ENCODE assay signal across 22 mouse cellular contexts in genomic region chr12:28603494-28603893, GRCm38 (mm10). TPM values are rescaled to one million over a fixed set of nuclear protein-coding genes. Genes with fewer than 3 reads are reported as not detected.
"Had no signal": no experiment of that assay in that cellular context is flagged by ENCODE, and none has a peak within 500 bp of the region (broad histone marks: within the 10 kb centered on the region; RNA-seq: fewer than 3 reads in every experiment).

No protein-coding gene starts in this region.

- H3K9ac ChIP-seq: limb, embryonic 13.5 days; liver, embryonic 14.5 days; midbrain, embryonic 13.5 days; neural tube, embryonic 13.5 days had no signal

- H3K27me3 ChIP-seq: limb, embryonic 13.5 days; midbrain, embryonic 13.5 days; neural tube, embryonic 13.5 days had no signal

- H3K36me3 ChIP-seq: limb, embryonic 13.5 days; midbrain, embryonic 13.5 days; neural tube, embryonic 13.5 days had no signal

- H3K27ac ChIP-seq: kidney, postnatal 0 days; limb, embryonic 13.5 days; liver, embryonic 14.5 days; midbrain, embryonic 13.5 days; neural tube, embryonic 13.5 days had no signal

- DNase-seq: kidney, adult 9 months; kidney, postnatal 36 days; layer of hippocampus, adult 9-11 months; layer of hippocampus, postnatal 36 days; lung, adult 18-20 months; lung, postnatal 36 days; retina, postnatal 1 day; right cerebral cortex, postnatal 4 days; spleen, adult 18-20 months; thymus, adult 18-20 months; thymus, postnatal 14 days had no signal

- ATAC-seq: midbrain, embryonic 13.5 days had no signal

- H3K4me3 ChIP-seq: limb, embryonic 13.5 days; midbrain, embryonic 13.5 days; neural tube, embryonic 13.5 days had no signal

- H3K4me2 ChIP-seq: limb, embryonic 13.5 days; midbrain, embryonic 13.5 days; neural tube, embryonic 13.5 days had no signal

- H3K9me3 ChIP-seq: limb, embryonic 13.5 days; midbrain, embryonic 13.5 days; neural tube, embryonic 13.5 days had no signal

RNA-seq across cellular contexts. Expression of gene Colec11, which starts 19.7 kb away (rescaled TPM):
- total RNA-seq: monocyte, adult 5-6 weeks had no signal

RNA-seq across cellular contexts. Expression of gene Allc, which starts 21.2 kb away (rescaled TPM):
- total RNA-seq: liver, adult 2 months; megakaryocyte progenitor cell, adult 5-6 weeks; monocyte, adult 5-6 weeks had no signal
- polyA plus RNA-seq: kidney, postnatal 0 days; limb, embryonic 13.5 days; liver, adult 2 months; liver, embryonic 14.5 days; lung, embryonic 16.5 days; midbrain, embryonic 13.5 days; stomach, embryonic 14.5 days; urinary bladder, adult 2 months had no signal

RNA-seq across cellular contexts. Expression of gene Dcdc2c, which starts 51.3 kb away (rescaled TPM):
- total RNA-seq: liver, adult 2 months; monocyte, adult 5-6 weeks had no signal
- polyA plus RNA-seq: kidney, postnatal 0 days; liver, adult 2 months; liver, embryonic 14.5 days; midbrain, embryonic 13.5 days; stomach, embryonic 14.5 days; urinary bladder, adult 2 months had no signal
